Mouse (Mus musculus): Measurements from ENCODE around the gene Cyb5r2. TPM values are rescaled to one million over a fixed set of nuclear protein-coding genes. Genes with fewer than 3 reads are reported as not detected.

Gene Cyb5r2
- total and polyA plus RNA-seq, 3 experiments = not detected

DNA sequence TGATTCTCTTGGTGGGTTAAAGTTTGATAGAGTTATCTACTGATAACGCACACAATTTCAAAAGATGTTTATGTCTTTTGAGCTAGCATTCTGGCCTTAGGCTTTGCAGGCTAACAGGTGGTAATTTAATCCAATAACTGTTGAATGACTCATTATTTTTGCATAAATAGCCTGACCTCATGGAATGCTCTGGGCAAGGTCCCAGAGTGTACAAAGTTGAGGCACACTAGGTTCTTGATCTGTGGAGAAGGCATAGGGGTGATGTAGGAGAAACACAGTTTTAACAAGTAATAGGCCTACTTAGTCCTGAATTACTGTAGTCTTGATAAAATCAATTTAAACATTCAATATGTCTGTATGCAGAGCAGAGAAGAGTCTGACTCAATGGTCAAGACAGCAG lies 20.4 kb upstream of the Cyb5r2 start:
- H3K36me3 ChIP-seq (replicated peaks) = no peaks in the 10 kb centered on the region
- H3K27me3 ChIP-seq (ENCODE audit: insufficient read depth, low read length) = no peaks in the 10 kb centered on the region
- H3K9me3 ChIP-seq (replicated peaks) = peaks cover 11% of the 10 kb centered on the region
- ATAC-seq (ENCODE audit: extremely low read depth, insufficient number of reproducible peaks, low FRiP score, poor library complexity, severe bottlenecking) (no peak), DNase-seq (ENCODE audit: low spot score) (no peak)
- TF ChIP-seq GATA1 (IDR thresholded peaks at IDR 0.05; ENCODE audit: borderline replicate concordance, low read length) = no peak
- TF ChIP-seq POLR2AphosphoS5 (IDR thresholded peaks at IDR 0.05; ENCODE audit: insufficient replicate concordance, low read depth, low read length) = no peak
- TF ChIP-seq TAL1 (conservative IDR thresholded peaks at IDR 0.05; ENCODE audit: low read depth, low read length) = no peak
- no peak for TF ChIP-seq CTCF (IDR thresholded peaks at IDR 0.05; ENCODE audit: low read depth, low read length)
- no peak for TF ChIP-seq GATA2 (IDR thresholded peaks at IDR 0.05; ENCODE audit: borderline replicate concordance, low read depth, low read length)
- H3K4me1 ChIP-seq (ENCODE audit: insufficient read depth, low read depth, low read length) = no peaks in the 10 kb centered on the region
- H3K4me3 ChIP-seq (ENCODE audit: low read depth, low read length) = no peak overlapping the region

DNA sequence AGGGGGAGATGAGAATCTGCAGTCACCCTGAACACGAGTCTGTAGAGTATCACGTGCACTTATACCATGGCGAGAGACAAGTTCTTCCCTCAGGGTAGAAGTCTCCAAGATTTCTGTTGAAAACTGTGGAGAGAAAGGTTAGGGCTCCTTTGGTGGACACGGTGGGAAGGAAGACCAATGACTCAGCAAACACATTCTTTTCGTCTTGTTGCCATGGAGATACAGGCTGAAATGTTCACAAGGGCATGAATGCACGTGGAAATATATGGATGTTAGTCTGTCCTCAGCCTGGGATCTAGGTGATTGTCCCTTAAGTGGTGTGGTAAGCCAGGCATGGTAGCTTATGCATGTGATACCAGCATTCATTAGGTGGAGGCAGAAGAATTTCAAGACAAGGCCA lies 13.0 kb upstream of the Cyb5r2 start:
- Histone ChIP-seq H3K36me3 (replicated peaks) (no peaks in the 10 kb centered on the region), H3K4me3 (ENCODE audit: low read depth, low read length) (no peak overlapping the region), H3K4me1 (ENCODE audit: insufficient read depth, low read depth, low read length) (no peaks in the 10 kb centered on the region), H3K27me3 (ENCODE audit: insufficient read depth, low read length) (no peaks in the 10 kb centered on the region), H3K9me3 (replicated peaks) (peaks cover 12% of the 10 kb centered on the region)
- no peak for ATAC-seq (ENCODE audit: extremely low read depth, insufficient number of reproducible peaks, low FRiP score, poor library complexity, severe bottlenecking)
- no peak for DNase-seq (ENCODE audit: low spot score)
- no peak for TF ChIP-seq GATA1 (IDR thresholded peaks at IDR 0.05; ENCODE audit: borderline replicate concordance, low read length)
- no peak for TF ChIP-seq TAL1 (conservative IDR thresholded peaks at IDR 0.05; ENCODE audit: low read depth, low read length)
- no peak for TF ChIP-seq CTCF (IDR thresholded peaks at IDR 0.05; ENCODE audit: low read depth, low read length)
- no peak for TF ChIP-seq POLR2AphosphoS5 (IDR thresholded peaks at IDR 0.05; ENCODE audit: insufficient replicate concordance, low read depth, low read length)
- no peak for TF ChIP-seq GATA2 (IDR thresholded peaks at IDR 0.05; ENCODE audit: borderline replicate concordance, low read depth, low read length)

GRCm38 (mm10) chr7:107756748-107757147 lies 1.1 kb downstream of the Cyb5r2 start:
- ATAC-seq (ENCODE audit: extremely low read depth, insufficient number of reproducible peaks, low FRiP score, poor library complexity, severe bottlenecking) (no peak), DNase-seq (ENCODE audit: low spot score) (no peak)
- no peaks in the 10 kb centered on the region for H3K27me3 ChIP-seq (ENCODE audit: insufficient read depth, low read length)
- no peak for TF ChIP-seq GATA1 (IDR thresholded peaks at IDR 0.05; ENCODE audit: borderline replicate concordance, low read length)
- no peaks in the 10 kb centered on the region for H3K36me3 ChIP-seq (replicated peaks)
- no peak overlapping the region for H3K4me3 ChIP-seq (ENCODE audit: low read depth, low read length)
- no peaks in the 10 kb centered on the region for H3K4me1 ChIP-seq (ENCODE audit: insufficient read depth, low read depth, low read length)
- H3K9me3 ChIP-seq (replicated peaks) = peaks cover 41% of the 10 kb centered on the region

GRCm38 (mm10) chr7:107755905-107756304 lies 1.9 kb downstream of the Cyb5r2 start:
- no peak for ATAC-seq (ENCODE audit: extremely low read depth, insufficient number of reproducible peaks, low FRiP score, poor library complexity, severe bottlenecking)
- Histone ChIP-seq H3K9me3 (replicated peaks) (peaks cover 42% of the 10 kb centered on the region), H3K36me3 (replicated peaks) (no peaks in the 10 kb centered on the region), H3K27me3 (ENCODE audit: insufficient read depth, low read length) (no peaks in the 10 kb centered on the region), H3K4me1 (ENCODE audit: insufficient read depth, low read depth, low read length) (no peaks in the 10 kb centered on the region), H3K4me3 (ENCODE audit: low read depth, low read length) (no peak overlapping the region)
- TF ChIP-seq TAL1 (conservative IDR thresholded peaks at IDR 0.05; ENCODE audit: low read depth, low read length) (no peak), CTCF (IDR thresholded peaks at IDR 0.05; ENCODE audit: low read depth, low read length) (no peak), GATA2 (IDR thresholded peaks at IDR 0.05; ENCODE audit: borderline replicate concordance, low read depth, low read length) (no peak), POLR2AphosphoS5 (IDR thresholded peaks at IDR 0.05; ENCODE audit: insufficient replicate concordance, low read depth, low read length) (no peak), GATA1 (IDR thresholded peaks at IDR 0.05; ENCODE audit: borderline replicate concordance, low read length) (no peak)
- no peak for DNase-seq (ENCODE audit: low spot score)

DNA sequence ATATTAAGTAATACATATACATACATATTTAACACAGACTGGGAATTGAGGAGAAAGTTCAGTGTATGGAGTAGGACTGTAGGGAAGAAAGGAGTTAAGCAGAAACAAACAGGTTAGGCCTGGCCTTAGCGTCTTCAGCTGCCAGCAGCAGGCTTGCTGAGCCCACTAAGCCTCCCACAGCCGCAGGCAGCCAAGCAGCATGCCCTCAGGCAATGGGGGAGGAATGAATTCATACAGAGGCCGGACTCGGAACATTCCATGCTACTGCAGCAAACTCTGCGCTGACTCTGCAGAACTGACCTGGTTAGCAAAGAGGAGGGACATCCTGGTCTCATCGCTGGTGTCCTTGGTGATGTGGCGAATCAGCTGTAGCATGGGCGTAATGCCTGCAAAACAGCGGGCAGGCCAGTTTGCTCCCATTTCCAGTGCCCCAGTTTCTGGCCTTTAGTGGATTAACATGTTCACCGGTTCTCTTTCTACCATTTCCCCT lies 5.8 kb downstream of the Cyb5r2 start:
- no peak for DNase-seq (ENCODE audit: low spot score)
- H3K4me3 ChIP-seq (ENCODE audit: low read depth, low read length) = no peak overlapping the region
- TF ChIP-seq GATA1 (IDR thresholded peaks at IDR 0.05; ENCODE audit: borderline replicate concordance, low read length) (no peak), CTCF (IDR thresholded peaks at IDR 0.05; ENCODE audit: low read depth, low read length) (no peak), TAL1 (conservative IDR thresholded peaks at IDR 0.05; ENCODE audit: low read depth, low read length) (no peak), POLR2AphosphoS5 (IDR thresholded peaks at IDR 0.05; ENCODE audit: insufficient replicate concordance, low read depth, low read length) (no peak), GATA2 (IDR thresholded peaks at IDR 0.05; ENCODE audit: borderline replicate concordance, low read depth, low read length) (no peak)
- H3K27me3 ChIP-seq (ENCODE audit: insufficient read depth, low read length) = no peaks in the 10 kb centered on the region
- no peak for ATAC-seq (ENCODE audit: extremely low read depth, insufficient number of reproducible peaks, low FRiP score, poor library complexity, severe bottlenecking)
- H3K4me1 ChIP-seq (ENCODE audit: insufficient read depth, low read depth, low read length) = no peaks in the 10 kb centered on the region
- H3K9me3 ChIP-seq (replicated peaks) = peaks cover 54% of the 10 kb centered on the region
- H3K36me3 ChIP-seq (replicated peaks) = no peaks in the 10 kb centered on the region

GRCm38 (mm10) chr7:107749721-107750120 lies 8.1 kb downstream of the Cyb5r2 start:
- Histone ChIP-seq H3K9me3 (replicated peaks) (peaks cover 70% of the 10 kb centered on the region), H3K27me3 (ENCODE audit: insufficient read depth, low read length) (no peaks in the 10 kb centered on the region), H3K4me1 (ENCODE audit: insufficient read depth, low read depth, low read length) (no peaks in the 10 kb centered on the region), H3K4me3 (ENCODE audit: low read depth, low read length) (no peak overlapping the region), H3K36me3 (replicated peaks) (no peaks in the 10 kb centered on the region)
- ATAC-seq (ENCODE audit: extremely low read depth, insufficient number of reproducible peaks, low FRiP score, poor library complexity, severe bottlenecking) (no peak), DNase-seq (ENCODE audit: low spot score) (no peak)
- TF ChIP-seq TAL1 (conservative IDR thresholded peaks at IDR 0.05; ENCODE audit: low read depth, low read length) = no peak

DNA sequence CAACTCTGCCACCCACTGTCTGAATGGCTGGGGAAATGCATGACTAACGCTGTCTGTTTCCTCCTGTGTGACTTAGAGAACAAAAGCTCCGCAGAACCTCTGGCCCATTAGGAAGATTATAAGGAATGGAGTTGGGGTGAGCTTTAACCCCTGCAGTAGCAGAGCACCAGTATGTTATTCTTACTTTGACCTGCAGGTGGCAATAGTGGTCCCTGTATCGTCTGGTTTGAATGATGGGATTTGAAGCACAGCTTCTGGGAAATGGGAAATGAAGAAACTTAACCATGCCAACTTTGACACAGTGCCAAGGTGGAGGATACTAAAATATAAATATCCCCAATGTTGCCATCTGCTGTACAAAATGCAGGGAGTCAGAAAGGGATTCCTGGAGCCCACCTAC lies 8.6 kb downstream of the Cyb5r2 start:
- TF ChIP-seq GATA1 (IDR thresholded peaks at IDR 0.05; ENCODE audit: borderline replicate concordance, low read length) (no peak), POLR2AphosphoS5 (IDR thresholded peaks at IDR 0.05; ENCODE audit: insufficient replicate concordance, low read depth, low read length) (no peak), CTCF (IDR thresholded peaks at IDR 0.05; ENCODE audit: low read depth, low read length) (no peak), TAL1 (conservative IDR thresholded peaks at IDR 0.05; ENCODE audit: low read depth, low read length) (no peak), GATA2 (IDR thresholded peaks at IDR 0.05; ENCODE audit: borderline replicate concordance, low read depth, low read length) (no peak)
- ATAC-seq (ENCODE audit: extremely low read depth, insufficient number of reproducible peaks, low FRiP score, poor library complexity, severe bottlenecking) (no peak), DNase-seq (ENCODE audit: low spot score) (no peak)
- Histone ChIP-seq H3K4me3 (ENCODE audit: low read depth, low read length) (no peak overlapping the region), H3K36me3 (replicated peaks) (no peaks in the 10 kb centered on the region), H3K27me3 (ENCODE audit: insufficient read depth, low read length) (no peaks in the 10 kb centered on the region), H3K4me1 (ENCODE audit: insufficient read depth, low read depth, low read length) (no peaks in the 10 kb centered on the region), H3K9me3 (replicated peaks) (peaks cover 71% of the 10 kb centered on the region)
